Mouse (Mus musculus) mouse trophoblast stem cell (cell line): ENCODE data around the gene Tmem29.
"Not testable (repeated sequence)": the region's sequence is repeated elsewhere in the genome, so short reads cannot be mapped to it uniquely, and the experiment has no call there.

ENCODE experiments used
- in situ Hi-C, 2 experiments: fragments of 300-500 bp; cut with MseI, MboI; formaldehyde crosslinking; loops; 2 replicates in 1 of 2; 3 replicates in 1 of 2; pipeline ENCODE4 v1.15.1; 2025

Gene Tmem29

DNA sequence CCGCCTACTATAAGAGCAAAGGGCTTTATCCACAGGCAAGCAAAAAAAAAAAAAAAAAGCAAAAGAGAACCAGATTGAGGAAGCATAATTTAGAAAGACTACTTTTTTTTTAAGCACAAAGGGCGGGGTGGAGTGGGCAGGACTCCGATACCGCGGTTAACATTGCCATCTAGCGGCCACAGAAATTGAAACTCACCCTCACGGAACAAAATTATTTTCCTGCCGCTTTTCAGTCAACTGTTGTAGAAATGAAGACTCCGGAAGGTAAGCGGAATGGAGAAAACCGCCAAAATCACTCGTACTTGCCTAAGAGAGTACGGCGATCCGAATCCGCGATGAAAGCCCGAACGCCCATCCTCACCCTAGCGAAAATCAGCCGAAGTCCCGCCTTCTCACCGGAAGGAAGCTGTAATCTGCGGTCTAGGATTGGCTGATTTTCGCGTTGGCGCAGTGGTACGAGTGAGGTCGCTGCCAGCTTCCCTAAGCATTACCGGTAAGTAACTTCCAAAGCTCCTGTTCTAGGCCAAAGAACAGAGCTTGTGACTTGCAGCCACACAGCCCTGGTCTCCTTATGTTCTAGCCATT, at the start of gene Tmem29:
TSS of gene Tmem29 (minus strand) at position 389 of the 585 bp plus-strand sequence.
- in situ Hi-C loops, result no loop called here

DNA sequence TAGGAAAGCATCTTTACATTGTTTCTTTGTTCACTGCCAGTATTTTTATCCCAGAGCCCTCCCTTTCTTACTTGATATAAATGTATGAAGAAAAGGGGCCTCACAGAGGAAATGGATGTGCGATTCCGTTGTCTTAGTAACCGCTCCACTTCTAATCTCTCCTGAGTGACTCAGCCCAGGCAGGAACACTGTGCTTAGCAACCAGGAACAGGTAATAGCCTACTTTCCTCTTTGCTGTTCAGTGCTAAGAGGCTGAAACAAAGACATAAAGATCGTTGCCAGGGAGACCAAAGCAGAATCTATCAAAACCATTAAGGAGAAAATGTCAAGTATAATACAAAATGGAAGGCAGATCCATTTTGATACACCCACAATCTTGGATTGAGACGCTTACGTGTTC, 49.7 kb upstream of the Tmem29 start:
- in situ Hi-C loops, result no loop called here

DNA sequence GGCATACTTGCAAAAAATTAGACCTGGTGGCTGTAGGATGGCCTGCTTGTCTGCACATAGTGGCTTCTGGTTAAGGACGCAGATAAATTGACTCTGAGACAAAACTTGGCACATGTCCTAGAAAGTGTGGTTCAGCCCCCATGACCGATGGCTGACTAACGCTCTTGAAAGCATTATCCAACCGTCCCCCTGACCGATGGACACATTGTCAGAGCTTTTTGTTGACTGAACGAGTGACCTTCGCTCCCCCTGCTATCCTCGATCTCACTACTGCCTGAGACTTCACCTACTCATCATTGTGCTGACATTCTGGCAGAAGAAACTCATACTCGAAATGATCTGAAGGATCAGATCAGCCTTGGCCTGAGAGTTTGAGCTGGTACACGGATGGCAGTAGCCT, 28.9 kb upstream of the Tmem29 start:
- in situ Hi-C loops, result not testable (repeated sequence)

DNA sequence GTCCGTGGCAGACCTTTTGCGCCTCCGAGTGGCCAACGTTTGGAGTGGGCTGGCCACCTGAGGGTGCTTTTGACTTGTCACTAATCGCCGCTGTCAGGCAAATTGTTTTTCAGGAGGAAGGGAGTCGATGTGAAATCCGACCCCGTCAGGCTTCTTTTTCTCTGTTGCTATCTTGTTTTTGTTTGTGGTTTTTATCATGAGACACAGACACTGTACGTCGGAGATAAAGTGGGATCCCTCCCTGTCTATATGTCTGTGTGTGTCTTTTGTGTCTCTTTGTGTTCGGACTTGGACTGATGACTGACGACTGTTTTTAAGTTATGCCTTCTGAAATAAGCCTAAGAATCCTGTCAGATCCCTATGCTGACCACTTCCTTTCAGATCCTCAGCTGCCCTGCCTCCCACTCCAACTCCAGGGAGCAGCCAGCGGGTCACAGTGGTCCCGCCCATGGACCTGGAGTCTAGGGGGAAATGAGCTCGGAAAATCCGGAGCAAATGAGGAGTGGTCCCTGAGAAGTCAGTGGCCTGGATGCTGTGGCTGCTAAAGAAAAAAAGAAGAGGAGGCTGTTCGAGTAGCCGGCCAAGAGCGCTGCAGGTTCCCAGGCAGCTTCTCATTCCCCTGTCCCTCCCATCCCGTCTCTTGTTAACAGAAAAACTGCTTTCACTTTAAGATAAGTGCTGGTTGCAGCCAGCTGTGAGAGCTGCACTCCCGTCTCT, 27.5 kb upstream of the Tmem29 start:
- in situ Hi-C loops, result not testable (repeated sequence)

DNA sequence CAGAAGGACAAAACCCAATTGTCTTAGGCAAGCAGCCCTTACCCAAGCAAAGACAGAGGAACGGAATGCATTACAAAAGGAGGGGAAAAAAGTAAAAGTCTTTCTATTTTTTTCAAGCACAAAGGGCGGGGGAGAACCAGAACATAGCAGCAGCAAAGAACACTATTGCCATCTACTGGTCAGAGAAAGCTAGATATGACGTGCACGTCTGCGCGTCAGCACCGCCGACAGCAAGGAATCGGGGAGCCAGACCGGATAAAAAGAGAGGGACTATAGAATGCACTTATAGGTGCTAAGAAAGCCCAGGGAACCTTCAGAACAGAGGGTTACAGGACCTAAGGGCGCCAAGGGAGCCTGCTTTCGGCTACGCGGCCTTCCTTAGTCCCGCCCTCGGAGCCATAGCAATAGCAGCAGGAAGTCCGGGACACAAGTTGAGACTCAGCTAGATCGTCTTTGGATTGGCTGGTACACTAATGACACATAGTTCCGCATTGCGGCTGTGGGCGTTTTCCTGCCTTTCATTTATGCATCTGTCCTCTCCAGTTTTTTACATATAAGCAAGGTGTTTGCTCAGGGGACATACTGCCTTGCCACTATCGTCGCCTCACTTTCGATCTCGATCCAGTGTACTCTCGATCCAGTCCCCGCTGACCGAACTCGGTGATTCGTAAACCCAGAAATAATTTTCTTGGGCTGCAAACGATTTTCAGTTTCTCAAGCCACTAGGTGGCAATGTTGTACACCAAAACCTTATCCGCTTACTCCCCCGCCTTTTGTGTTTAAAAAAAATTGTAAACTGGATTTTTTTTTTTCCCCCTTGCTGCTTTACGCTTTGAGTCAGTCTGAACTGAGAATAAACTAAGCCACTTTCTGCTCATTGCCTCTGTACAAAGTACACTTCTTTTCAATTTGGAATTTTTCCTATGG, 19.2 kb upstream of the Tmem29 start:
- in situ Hi-C loops, result no loop called here

DNA sequence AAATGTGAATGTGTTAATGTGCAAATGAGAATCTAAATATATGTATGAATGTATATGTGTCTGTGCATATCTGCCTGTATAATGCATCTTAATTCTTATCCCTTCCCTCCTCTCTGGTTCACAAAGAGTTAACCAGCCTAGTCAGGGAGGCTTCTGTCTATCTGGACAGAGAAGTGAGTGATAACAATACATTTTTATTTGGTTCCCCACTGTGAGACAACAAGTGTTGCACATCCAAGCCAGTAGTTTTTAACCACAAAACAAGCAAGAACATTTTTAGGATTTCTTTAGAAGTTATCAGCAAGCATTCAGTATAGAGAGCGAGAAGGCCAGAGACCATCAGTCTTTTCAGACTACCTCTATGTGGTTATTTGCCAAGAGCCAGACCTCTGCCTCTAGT, 12.5 kb upstream of the Tmem29 start:
- in situ Hi-C loops, result no loop called here

DNA sequence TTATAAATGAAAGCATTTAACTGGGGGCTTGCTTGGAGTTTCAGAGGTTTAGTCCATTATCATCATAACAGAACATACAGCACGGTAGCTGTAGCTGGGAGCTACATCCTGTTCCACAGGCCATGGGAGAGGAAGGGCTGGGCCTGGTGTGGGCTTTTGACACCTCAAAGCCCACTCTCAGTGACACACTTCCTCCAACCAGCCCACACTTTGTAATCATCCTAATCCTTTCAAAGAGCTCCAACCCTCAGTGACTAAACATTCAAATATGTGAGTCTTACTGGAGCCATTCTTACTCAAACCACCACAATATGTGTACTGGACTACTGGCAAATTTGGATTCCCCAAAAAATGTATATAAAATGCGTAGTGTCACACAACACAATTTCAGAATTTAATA, 9.3 kb upstream of the Tmem29 start:
- in situ Hi-C loops, result no loop called here

DNA sequence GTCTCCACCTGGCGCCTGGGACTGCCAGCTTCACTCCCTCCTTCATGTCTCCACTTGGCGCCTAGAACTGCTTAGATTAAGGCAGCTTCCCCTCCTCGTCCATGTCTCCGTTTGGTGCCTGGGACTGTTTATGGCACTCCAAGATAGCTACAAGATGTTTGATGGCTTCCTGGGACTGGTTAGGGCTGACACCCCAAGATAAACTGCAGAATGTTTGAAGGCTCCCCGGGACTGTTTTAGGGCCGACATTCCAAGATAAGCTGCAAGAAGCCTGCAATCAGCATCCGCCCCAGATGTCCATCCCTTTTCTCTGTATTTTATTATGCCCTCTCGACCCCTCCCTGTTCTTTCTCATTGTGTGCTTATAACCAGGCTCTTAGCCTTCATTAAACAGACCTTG, 7.9 kb upstream of the Tmem29 start:
- in situ Hi-C loops, result not testable (repeated sequence)

DNA sequence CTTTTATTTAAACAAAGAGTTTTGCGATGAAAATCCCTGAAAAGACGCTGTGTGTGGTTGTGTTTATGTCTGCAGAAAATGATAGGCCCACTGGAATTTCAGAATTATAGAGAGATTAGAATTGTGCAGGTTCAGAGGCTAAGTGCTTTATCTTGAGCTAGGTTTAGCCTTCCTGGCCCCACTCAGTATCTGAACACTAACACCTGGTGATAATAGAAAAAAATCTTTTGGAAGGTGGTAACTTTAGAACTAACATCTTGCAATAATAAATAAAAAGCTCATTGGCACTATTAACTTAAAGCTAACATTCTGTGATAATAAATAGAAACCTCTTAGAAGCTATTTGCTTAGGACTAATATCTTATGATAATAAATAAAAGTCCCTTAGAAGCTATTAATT, 1.2 kb upstream of the Tmem29 start:
- in situ Hi-C loops, result no loop called here

DNA sequence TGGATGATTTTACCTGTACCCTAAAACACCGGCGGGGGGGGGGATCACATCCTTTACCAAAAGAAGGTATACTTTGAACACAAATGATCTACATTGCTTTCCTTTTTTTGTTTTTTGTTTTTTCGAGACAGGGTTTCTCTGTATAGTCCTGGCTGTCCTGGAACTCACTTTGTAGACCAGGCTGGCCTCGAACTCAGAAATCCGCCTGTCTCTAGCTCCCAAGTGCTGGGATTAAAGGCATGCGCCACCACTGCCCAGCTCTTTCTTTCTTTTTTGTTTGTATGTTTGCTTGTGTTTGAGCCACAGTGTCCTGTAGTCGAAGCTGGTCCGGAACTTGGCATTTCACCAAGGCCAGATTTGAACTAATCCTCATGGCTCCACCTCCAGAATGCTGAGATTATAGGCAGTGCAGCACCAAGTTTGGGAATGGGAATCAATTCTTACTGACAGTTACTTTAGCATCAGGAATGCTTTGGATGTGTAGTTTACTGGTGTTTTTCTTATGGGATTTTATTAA, 515 bp upstream of the Tmem29 start:
- in situ Hi-C loops, result no loop called here

DNA sequence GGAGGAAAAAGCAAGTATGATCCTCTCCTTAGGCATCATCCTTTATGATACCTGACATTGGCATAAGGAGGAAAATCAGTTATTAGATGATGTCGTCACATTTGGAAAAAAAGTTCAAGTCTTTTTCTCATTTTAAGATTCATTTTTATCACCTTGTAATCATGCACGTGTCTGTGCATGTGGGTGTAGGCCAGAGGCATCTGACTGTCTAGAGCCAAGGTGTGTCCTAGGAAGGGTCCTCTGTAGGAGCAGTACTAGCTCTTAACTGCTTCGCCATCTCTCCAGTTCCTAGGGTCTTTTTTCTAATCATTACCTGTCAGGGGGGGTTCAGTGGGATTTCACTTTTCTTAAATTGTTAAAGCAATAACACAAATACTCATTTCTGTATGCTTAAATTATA, 818 bp downstream of the Tmem29 start:
- in situ Hi-C loops, result no loop called here

DNA sequence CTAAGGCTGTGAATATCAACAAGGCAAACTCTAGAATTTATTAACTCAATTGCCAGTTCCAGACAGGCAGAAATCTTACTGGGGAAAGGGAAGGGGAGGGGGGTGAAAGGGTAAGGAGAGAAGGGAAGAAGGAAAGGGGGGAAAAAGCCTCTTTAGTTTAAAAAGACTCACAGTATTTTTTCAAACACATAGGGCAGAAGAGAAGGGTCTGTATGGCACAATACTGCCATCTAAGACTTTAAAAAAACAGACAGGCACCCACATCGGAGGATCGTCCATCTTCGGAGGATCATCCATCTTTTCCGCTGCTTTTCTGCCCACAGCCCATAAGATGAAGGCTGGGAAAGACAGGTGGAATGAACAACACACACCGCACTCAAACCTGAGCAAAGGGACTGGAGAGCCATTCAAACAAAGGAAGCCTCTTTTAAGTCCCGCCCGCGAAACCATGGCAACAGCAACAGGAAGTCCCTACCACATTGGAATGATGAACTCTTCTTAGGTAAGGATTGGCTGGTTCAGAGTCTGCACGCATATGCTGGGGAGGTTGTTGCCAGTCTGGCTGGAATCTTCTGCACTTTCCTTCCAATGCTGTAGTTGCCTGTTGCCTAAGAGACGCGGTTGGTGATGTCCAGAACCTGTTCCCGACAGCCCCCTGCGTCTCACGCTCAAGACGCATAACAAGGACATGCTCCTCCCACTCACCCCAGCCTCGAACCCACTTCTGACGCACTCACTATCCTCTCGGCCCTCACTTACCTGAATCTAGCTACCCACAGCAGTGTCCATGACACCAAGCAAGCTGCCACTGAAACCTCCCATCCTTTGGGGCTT, 18.2 kb downstream of the Tmem29 start:
- in situ Hi-C loops, result no loop called here

DNA sequence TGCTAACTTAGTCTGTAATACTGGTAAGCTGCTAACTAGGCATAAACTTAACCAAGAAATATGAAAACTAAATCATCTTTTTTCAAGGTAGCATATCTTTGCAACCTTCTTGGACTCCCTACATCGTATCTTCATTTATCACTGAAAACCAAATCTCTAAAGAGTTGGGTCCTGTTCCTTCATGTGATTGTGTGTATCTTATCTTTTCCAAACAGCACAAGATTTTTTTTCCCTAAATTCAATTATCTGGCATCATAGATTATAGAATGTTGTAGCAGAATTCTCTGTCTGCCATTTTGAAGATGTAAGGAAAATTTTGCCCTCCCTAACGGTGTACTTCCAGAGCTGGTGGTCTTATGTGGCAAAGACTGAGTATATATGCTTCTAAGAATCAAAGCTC, 22.6 kb downstream of the Tmem29 start:
- in situ Hi-C loops, result no loop called here

DNA sequence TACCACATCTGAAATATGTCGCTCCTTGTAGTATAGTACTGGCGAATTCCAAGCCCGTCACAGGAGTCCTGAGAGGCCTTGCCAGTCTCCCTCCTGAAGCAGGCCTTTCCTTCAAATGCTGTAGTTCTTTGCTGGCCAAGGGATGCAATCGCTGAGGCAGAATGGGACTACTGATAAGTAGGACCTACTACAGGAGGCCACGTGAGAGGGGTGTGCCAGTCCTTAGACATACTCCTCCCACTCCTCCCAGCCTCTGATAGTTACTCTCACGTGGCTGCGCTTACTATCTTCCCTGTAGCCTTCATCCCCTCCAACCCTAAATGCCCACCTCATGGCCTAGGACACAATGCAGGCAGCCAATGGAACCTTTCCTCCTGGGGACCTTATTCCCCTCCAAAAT, 23.6 kb downstream of the Tmem29 start:
- in situ Hi-C loops, result no loop called here

DNA sequence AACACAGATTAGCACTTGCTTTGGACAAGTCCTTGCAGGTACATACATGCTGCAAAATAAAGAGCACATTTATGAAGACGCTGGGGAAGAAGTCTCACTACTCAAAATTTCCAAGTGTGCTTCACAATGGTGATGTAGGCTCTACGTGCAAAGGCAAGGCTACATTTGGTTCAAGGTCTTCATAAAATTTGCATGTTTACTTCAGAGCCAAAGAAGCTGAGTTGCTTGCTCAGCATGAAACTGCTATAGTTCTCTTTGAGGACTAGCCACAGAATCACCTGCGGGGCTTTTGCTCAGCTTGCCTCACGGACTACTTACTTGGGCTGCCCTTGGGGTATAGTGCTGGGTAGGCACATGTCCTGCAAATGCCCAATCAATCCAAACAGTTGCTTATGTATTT, 45.4 kb downstream of the Tmem29 start:
- in situ Hi-C loops, result no loop called here
